Mouse (Mus musculus) heart, embryonic 13.5 days (tissue): ENCODE measurements around the gene Slc20a1. TPM values are rescaled to one million over a fixed set of nuclear protein-coding genes. Genes with fewer than 3 reads are reported as not detected.

Experiments
- ATAC-seq: fragments of 200-750 bp; cut with Nextera tagmentation; 2 replicates; pipeline ENCODE4 v1.8.0; 2017; ENCODE audit warnings: moderate TSS enrichment; ENCODE audit not compliant: insufficient number of reproducible peaks, low FRiP score, low TSS enrichment; ENCODE audit errors: extremely low read depth
- H3K27ac ChIP-seq: fragments of 300-500 bp; sonication (generic); replicated peaks from 2 replicates; pipeline ENCODE4 v1.5.1; 2015; ENCODE audit warnings: moderate library complexity, mild to moderate bottlenecking, inconsistent platforms
- H3K27me3 ChIP-seq: fragments of 300-500 bp; sonication (generic); replicated peaks from 2 replicates; pipeline ENCODE4 v1.6.1; 2015; ENCODE audit warnings: mild to moderate bottlenecking, inconsistent platforms
- H3K36me3 ChIP-seq: fragments of 300-500 bp; sonication (generic); 2 replicates; pipeline ENCODE4 v1.6.1; 2015; ENCODE audit warnings: mild to moderate bottlenecking, inconsistent platforms
- H3K4me1 ChIP-seq: fragments of 300-500 bp; sonication (generic); 2 replicates; pipeline ENCODE4 v1.6.1; 2015; ENCODE audit warnings: inconsistent platforms
- H3K4me2 ChIP-seq: fragments of 300-500 bp; sonication (generic); 2 replicates; pipeline ENCODE4 v1.6.1; 2015; ENCODE audit warnings: inconsistent platforms, mild to moderate bottlenecking, moderate library complexity
- H3K4me3 ChIP-seq: fragments of 300-500 bp; sonication (generic); 2 replicates; pipeline ENCODE4 v1.5.1; 2015; ENCODE audit warnings: moderate library complexity, mild to moderate bottlenecking, inconsistent platforms
- H3K9ac ChIP-seq: fragments of 300-500 bp; sonication (generic); 2 replicates; pipeline ENCODE4 v1.6.1; 2015; ENCODE audit warnings: inconsistent platforms, mild to moderate bottlenecking, moderate library complexity
- H3K9me3 ChIP-seq: fragments of 300-500 bp; sonication (generic); 2 replicates; pipeline ENCODE4 v1.6.1; 2016; ENCODE audit warnings: inconsistent platforms
- WGBS: fragments of 180-500 bp; shearing (Covaris S2); methylation state at CpG from one replicate; pipeline ENCODE4 v1.1.7; 2015; ENCODE audit warnings: mixed read lengths; 5-methylcytosine and 5-hydroxymethylcytosine counted together
- polyA plus RNA-seq: library from polyadenylated mRNA; unstranded; fragments of >200 nt; fragmentation: Nextera tagmentation; extraction: Ambion mirVana; gene quantifications from 2 replicates; pipeline ENCODE4 v1.2.1, GENCODE M21; 2015

Gene Slc20a1
- polyA plus RNA-seq, 1 experiment from 2014 or later, result 29.9 TPM

DNA sequence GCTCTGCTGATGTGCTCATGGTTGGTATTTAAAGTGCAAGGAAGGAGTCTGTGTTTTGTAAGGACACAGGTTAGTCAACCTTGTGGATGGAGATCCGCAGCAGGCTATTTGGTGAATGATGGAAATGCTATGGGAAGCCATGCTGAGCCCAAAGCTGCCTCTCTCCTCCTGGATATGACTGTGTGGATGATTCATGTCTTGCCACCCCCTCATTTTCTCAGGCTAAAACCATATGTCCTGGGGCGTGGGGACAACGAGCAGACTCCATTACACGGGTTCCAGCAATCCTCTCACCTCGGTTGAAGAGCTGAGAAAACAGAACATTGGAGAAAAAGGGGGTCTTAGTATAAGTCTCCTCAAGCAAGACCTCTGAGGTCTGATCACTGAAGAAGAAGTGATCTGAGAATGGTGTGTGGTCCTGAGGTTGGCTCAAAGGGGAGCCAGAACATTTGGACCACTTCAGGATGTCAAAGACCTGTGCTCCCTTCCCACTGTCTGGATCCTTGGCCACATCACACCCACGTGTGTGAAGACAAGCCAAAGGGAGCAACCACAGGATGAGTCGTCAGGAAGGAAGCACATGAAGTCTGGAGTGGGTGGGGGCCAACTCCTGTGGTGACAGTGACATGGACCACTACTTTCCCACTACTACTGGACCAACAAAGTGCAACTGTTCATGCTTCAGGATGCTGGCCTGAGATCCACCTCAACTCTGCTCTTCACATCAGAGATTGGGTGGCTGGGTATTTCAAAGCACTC, 6.0 kb upstream of the Slc20a1 start:
- H3K9ac ChIP-seq, result no peak overlapping the region
- no peak overlapping the region for H3K27ac ChIP-seq
- no peaks in the 10 kb centered on the region for H3K27me3 ChIP-seq
- no peak for ATAC-seq
- H3K36me3 ChIP-seq, result no peaks in the 10 kb centered on the region
- peaks cover 4% of the 10 kb centered on the region; the same call in 1 of the 2 replicates for H3K9me3 ChIP-seq
- peaks cover 12% of the 10 kb centered on the region for H3K4me1 ChIP-seq
- no peak overlapping the region for H3K4me2 ChIP-seq
- WGBS, result 76% methylated on average over 7 of the region's 7 CpGs
- no peak overlapping the region for H3K4me3 ChIP-seq

DNA sequence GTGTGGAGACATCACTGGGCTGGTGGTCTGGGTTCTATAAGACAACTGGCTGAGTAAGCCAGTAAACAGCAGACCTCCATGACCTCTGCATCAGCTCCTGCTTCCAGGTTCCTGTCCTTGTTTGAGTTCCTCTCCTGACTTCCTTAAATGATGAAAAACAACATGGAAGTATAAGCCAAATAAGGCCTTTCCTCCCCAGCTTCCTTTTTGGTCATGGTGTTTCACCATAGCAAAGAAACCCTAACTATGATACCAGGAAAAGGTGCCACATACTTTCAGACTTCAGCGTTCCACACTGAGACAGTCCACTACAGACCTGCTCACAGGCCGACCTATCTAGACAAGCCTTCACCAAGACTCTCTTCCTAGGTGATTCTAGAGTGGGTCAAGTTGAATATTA, 2.2 kb upstream of the Slc20a1 start:
- H3K36me3 ChIP-seq, result peaks cover 16% of the 10 kb centered on the region
- H3K27ac ChIP-seq, result no peak overlapping the region
- H3K4me1 ChIP-seq, result peaks cover 33% of the 10 kb centered on the region
- H3K27me3 ChIP-seq, result no peaks in the 10 kb centered on the region
- H3K9ac ChIP-seq, result no peak overlapping the region
- WGBS, result 92% methylated on average over 2 of the region's 2 CpGs
- ATAC-seq, result no peak
- no peaks in the 10 kb centered on the region for H3K9me3 ChIP-seq
- H3K4me2 ChIP-seq, result no peak overlapping the region
- H3K4me3 ChIP-seq, result no peak overlapping the region

- Histone ChIP-seq H3K36me3 (peaks cover 25% of the 10 kb centered on the region), H3K4me1 (peaks cover 41% of the 10 kb centered on the region), H3K27me3 (no peaks in the 10 kb centered on the region), H3K27ac (peak overlapping the region; percentile 80; the same call in 1 of the 2 replicates), H3K4me3 (peak overlapping the region; percentile 86), H3K4me2 (peak overlapping the region; percentile 77), H3K9ac (peak overlapping the region; percentile 83), H3K9me3 (no peaks in the 10 kb centered on the region)
- WGBS, result 70% methylated on average over 5 of the region's 5 CpGs
- no peak for ATAC-seq
These were observed 1.4 kb upstream of the Slc20a1 start for GRCm38 (mm10) chr2:129197197-129197596.

- no peaks in the 10 kb centered on the region for H3K9me3 ChIP-seq
- H3K4me3 ChIP-seq, result peak overlapping the region; percentile 86
- ATAC-seq, result peak; percentile 65; the same call in 1 of the 2 replicates
- H3K9ac ChIP-seq, result peak overlapping the region; percentile 83
- H3K36me3 ChIP-seq, result peaks cover 32% of the 10 kb centered on the region
- peak overlapping the region; percentile 80 for H3K27ac ChIP-seq
- peaks cover 41% of the 10 kb centered on the region for H3K4me1 ChIP-seq
- under 1% methylated on average over 32 of the region's 32 CpGs for WGBS
- H3K27me3 ChIP-seq, result no peaks in the 10 kb centered on the region
- H3K4me2 ChIP-seq, result peak overlapping the region; percentile 77
These were observed 625 bp upstream of the Slc20a1 start for GRCm38 (mm10) chr2:129197843-129198435.

GRCm38 (mm10) chr2:129199328-129200085, 943 bp downstream of the Slc20a1 start:
- H3K9ac ChIP-seq, result peak overlapping the region; percentile 94
- H3K4me3 ChIP-seq, result peak overlapping the region; percentile 86
- H3K27ac ChIP-seq, result peak overlapping the region; percentile 91
- 22% methylated on average over 30 of the region's 31 CpGs for WGBS
- peak overlapping the region; percentile 75 for H3K4me2 ChIP-seq
- no peaks in the 10 kb centered on the region for H3K27me3 ChIP-seq
- H3K4me1 ChIP-seq, result peaks cover 37% of the 10 kb centered on the region
- H3K9me3 ChIP-seq, result no peaks in the 10 kb centered on the region
- peaks cover 48% of the 10 kb centered on the region for H3K36me3 ChIP-seq
- no peak for ATAC-seq

- WGBS, result 83% methylated on average over 6 of the region's 6 CpGs
- Histone ChIP-seq H3K27me3 (no peaks in the 10 kb centered on the region), H3K9me3 (no peaks in the 10 kb centered on the region), H3K9ac (no peak overlapping the region), H3K4me2 (peak overlapping the region; percentile 75), H3K27ac (0 out of 2 replicates have a peak overlapping the region, but pooled peaks have one; percentile 75), H3K4me1 (peaks cover 57% of the 10 kb centered on the region), H3K36me3 (peaks cover 100% of the 10 kb centered on the region), H3K4me3 (peak overlapping the region; percentile 20)
- no peak for ATAC-seq
These were observed 6.4 kb downstream of the Slc20a1 start for GRCm38 (mm10) chr2:129205000-129205399.

GRCm38 (mm10) chr2:129206824-129207223, 8.3 kb downstream of the Slc20a1 start:
- ATAC-seq, result peak; percentile 75
- H3K4me2 ChIP-seq, result peak overlapping the region; percentile 75
- no peaks in the 10 kb centered on the region for H3K9me3 ChIP-seq
- H3K9ac ChIP-seq, result peak overlapping the region; percentile 30; the same call in 1 of the 2 replicates
- peaks cover 42% of the 10 kb centered on the region for H3K4me1 ChIP-seq
- H3K36me3 ChIP-seq, result peaks cover 100% of the 10 kb centered on the region
- H3K4me3 ChIP-seq, result peak overlapping the region; percentile 10
- 48% methylated on average over 8 of the region's 8 CpGs for WGBS
- no peaks in the 10 kb centered on the region for H3K27me3 ChIP-seq
- peak overlapping the region; percentile 75 for H3K27ac ChIP-seq

DNA sequence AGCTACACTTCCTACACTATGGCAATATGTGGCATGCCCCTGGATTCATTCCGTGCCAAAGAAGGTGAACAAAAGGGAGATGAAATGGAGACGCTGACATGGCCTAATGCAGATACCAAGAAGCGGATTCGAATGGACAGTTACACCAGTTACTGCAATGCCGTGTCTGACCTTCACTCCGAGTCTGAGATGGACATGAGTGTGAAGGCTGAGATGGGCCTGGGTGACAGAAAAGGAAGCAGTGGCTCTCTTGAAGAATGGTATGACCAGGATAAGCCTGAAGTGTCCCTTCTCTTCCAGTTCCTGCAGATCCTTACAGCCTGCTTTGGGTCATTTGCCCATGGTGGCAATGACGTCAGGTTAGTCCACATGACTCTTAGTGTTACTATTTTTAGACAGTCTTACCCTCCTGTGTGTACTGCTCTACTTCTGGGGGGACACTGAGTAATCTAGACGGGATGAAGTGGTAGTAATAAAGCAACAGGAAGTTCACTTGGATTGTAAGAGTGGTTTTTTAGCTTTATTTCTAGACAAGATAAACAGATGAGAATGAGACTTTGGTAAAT, 9.7 kb downstream of the Slc20a1 start:
- H3K36me3 ChIP-seq, result peaks cover 97% of the 10 kb centered on the region
- peaks cover 39% of the 10 kb centered on the region for H3K4me1 ChIP-seq
- H3K27me3 ChIP-seq, result no peaks in the 10 kb centered on the region
- H3K9me3 ChIP-seq, result no peaks in the 10 kb centered on the region
- H3K4me3 ChIP-seq, result peak overlapping the region; percentile 19
- H3K9ac ChIP-seq, result peak overlapping the region; percentile 35
- peak overlapping the region; percentile 75 for H3K4me2 ChIP-seq
- peak; percentile 32; the same call in 1 of the 2 replicates for ATAC-seq
- 62% methylated on average over 8 of the region's 8 CpGs for WGBS
- H3K27ac ChIP-seq, result peak overlapping the region; percentile 75

DNA sequence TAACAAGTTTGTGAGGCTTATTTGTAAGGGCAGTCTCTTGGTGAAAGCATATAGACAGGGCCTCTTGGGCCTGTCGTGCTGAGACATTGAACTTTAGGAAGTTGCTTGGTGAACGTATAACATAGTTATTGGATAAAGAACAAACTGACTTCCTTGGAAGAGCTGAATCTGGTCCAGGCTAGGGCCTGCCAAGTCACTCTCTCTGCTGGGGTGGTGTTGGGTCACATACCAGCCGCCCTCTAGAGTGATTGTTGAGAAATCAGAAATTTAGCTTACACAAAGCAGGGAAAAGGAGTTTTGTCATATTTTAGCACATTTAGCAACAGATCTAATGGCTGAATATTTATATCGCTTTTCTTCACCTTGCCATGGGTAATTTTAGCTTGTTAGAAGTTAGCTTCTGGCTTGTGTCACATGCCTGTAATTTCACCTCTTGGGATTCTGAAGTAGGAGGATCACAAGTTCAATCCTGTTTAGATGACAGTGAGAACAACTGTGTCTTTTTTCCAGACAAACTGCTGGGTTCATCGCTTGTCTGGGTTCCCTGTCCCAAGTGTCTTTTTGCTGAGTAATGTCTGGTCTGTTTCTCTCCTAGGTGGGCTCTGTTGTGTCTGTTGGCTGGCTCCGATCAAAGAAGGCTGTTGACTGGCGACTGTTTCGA, 11.7 kb downstream of the Slc20a1 start:
- Histone ChIP-seq H3K4me2 (peak overlapping the region; percentile 75), H3K27me3 (no peaks in the 10 kb centered on the region), H3K9me3 (no peaks in the 10 kb centered on the region), H3K36me3 (peaks cover 78% of the 10 kb centered on the region), H3K9ac (no peak overlapping the region), H3K27ac (no peak overlapping the region), H3K4me3 (no peak overlapping the region), H3K4me1 (peaks cover 39% of the 10 kb centered on the region)
- ATAC-seq, result no peak
- 88% methylated on average over 8 of the region's 8 CpGs for WGBS

DNA sequence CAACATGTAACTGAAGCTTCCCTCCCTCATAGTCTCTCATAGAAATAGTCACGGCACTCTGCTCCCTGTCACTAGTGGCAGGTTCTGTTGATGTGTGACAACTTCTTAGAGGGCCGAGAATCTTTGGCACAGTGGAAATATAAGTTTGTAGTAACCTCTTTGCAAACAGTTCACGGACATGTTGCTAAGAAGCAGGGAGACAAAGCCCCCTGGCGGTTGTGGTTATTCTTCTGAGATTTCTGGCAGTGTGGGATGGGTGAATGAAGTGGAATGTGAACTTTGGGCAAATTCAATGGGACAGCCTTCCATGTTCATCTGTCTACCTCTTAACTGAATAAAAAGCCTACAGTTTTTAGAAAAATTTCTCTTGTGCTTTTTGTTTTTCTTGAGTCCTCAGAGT, 12.7 kb downstream of the Slc20a1 start:
- peaks cover 67% of the 10 kb centered on the region for H3K36me3 ChIP-seq
- H3K4me3 ChIP-seq, result no peak overlapping the region
- WGBS, result 73% methylated on average over 4 of the region's 4 CpGs
- ATAC-seq, result no peak
- no peak overlapping the region for H3K9ac ChIP-seq
- H3K4me2 ChIP-seq, result peak overlapping the region; percentile 75; the same call in 1 of the 2 replicates
- no peaks in the 10 kb centered on the region for H3K27me3 ChIP-seq
- H3K27ac ChIP-seq, result no peak overlapping the region; the same call in 1 of the 2 replicates
- no peaks in the 10 kb centered on the region for H3K9me3 ChIP-seq
- H3K4me1 ChIP-seq, result peaks cover 34% of the 10 kb centered on the region
